Mouse (Mus musculus): ENCODE data around the gene Slc12a1. TPM values are rescaled to one million over a fixed set of nuclear protein-coding genes. Genes with fewer than 3 reads are reported as not detected.

Slc12a1 gene
- total RNA-seq, 2 experiments from 2014 or later = not detected

DNA sequence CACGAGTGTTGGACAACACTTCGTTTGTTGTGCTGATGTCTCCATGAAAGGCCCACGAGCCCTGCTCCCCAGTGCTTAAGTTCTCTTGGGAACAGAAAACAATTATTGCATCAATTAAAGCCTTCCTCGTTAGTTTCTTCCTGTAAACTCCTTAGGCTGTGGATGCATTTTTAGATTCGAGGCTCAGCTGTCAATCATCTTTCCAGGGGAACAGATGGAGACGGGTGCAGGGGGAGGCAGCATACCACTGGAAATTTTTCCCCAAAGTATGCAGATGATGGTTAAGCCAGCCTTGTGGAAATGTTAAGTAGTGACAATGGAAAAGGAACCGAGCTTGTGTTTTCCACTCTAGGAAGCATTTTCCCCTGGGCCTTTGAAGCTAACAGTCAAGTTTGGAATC, 44.5 kb downstream of the Slc12a1 start:
- no peak for ATAC-seq (replicated peaks; ENCODE audit: poor library complexity, severe bottlenecking)

DNA sequence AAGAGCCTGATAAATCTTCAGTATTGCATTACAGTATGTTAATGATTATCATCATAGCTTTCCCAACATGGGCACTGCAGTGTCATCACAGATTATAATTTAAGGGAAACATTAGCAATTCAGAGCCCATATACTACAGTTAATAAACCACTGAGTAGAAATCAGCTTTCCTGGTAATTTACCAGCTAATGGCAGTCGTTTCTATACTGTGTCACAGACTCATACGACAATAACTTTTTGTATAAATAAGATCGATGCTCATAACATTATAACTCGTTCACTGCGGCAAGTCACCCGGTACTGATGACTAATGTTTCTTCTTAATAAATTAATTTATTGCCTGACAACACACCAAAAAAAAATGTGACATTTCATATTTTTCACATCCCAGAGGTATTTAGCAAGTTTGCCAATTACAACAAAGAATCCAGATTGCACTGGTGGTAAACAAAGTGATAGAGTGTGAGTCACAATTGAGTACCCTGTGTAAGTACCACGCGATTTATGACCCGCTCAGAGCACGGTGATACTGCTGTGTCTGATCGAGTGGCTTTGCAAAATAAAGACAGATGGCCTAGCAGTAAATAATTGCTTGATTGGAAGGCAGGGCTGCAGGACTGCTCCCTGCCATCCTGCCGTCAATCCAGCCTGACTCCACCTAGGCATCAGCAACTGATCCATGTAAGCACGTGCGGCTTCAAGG, 56.7 kb downstream of the Slc12a1 start:
- no peak for ATAC-seq (replicated peaks; ENCODE audit: poor library complexity, severe bottlenecking)

DNA sequence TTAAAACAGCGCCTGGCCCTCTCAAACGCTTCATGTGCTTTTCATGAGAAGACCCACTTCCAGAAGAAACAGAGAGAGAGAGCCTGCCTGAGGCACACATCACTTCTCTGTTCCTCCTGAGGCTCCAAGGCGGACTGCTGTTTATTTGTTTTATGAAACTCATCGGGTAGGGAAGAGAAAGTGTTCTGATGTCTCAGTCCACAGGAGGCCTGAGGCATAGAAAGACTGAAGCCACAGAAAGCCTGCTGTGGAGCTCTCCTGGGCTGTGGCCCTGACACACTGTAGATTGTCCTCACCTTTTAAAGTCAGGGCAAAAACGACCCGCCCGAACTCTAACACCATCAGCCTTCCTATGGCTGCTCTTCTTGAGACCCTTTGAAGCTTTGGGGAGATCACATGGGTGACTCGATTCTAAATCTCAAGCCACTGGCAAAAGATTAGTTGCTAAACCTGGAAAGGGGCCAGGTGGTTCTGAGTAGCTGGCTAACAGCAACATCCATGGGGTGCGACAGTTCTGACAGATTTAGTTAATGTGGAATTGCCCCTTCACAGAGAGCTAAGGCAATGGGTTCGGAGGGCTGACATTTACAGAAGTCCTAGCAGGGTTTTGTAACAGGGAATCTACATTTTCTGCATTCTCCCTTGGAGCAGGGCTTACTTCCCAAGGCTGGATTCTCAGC, 59.7 kb downstream of the Slc12a1 start:
- ATAC-seq (replicated peaks; ENCODE audit: poor library complexity, severe bottlenecking) = no peak

DNA sequence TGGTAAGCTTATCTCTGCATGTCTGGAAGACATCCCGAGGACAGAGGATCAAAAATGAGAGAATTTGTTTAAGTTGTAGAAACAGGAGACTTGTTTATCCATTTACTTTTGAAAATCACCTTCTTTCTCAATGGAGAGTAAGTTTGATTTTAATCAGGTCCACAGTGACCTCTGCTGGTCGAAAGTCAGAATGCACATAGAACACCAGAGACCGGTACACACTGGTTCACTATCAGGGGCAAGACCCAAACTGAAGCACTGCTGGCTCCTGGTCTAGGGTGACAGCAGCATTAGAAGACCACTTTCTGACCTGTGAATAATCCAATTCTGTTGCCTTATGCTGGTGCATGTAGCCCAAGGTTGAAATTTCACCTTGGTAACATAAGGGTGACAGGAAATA, 62.3 kb downstream of the Slc12a1 start:
- peak; percentile 84 for ATAC-seq (replicated peaks; ENCODE audit: poor library complexity, severe bottlenecking)

DNA sequence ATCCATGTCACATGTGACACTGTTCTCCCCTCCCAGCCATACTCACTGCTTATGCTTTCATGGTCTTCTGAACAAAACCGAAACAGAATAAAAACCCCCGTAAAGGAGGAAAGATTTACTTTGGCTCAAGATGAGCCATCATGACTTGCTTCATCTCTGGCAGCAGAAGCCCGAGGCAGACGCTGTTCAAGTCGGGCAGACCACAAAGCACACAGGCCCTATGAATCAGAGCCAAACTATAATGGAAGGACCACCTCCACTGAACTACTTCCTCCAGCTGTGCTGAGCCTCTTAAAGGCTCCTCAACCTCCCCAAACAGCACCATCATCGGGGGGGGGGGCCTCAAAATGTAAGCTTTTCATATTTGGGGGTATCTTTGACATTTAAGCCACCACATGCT, 65.0 kb downstream of the Slc12a1 start:
- ATAC-seq (replicated peaks; ENCODE audit: poor library complexity, severe bottlenecking) = no peak; the same call in 1 of the 2 replicates

DNA sequence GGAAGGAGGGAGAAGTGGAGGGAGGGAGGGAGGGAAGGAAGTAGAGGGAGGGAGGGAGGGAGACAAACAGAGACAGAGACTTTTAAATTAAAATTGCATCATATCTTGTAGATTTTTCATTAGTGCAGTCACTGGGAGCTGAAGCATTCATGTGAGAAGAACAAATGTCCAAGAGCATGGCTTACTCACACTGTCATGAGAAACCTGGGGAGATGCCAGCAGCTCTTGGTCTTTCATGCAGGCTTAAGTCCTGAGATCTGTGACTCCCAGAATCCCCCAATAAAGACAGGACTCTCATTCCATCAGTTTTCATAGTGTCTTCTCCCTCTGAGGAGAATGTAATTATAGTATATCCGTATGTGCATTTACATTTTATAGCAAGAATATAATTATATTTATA, 66.3 kb downstream of the Slc12a1 start:
- ATAC-seq (replicated peaks; ENCODE audit: poor library complexity, severe bottlenecking) = no peak

DNA sequence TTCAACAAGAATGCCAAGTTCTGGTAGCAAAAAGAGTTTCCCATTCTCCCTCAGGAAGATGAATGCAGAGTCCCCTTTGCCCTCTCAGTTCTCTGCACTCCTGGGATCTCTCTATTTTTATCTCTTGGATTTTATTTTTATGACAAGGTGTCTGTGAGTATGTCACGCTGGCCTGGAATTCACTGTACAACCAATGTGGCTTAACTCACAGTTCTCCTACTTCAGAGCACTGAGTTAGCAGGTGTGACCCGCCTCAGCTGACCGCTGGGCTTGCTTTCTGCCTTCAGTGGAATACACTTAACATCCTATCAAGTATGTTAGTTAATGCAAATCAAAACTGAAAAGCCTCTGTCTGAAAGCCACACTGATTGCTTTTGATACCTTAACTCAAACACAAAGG, 67.0 kb downstream of the Slc12a1 start:
- no peak for ATAC-seq (replicated peaks; ENCODE audit: poor library complexity, severe bottlenecking)

DNA sequence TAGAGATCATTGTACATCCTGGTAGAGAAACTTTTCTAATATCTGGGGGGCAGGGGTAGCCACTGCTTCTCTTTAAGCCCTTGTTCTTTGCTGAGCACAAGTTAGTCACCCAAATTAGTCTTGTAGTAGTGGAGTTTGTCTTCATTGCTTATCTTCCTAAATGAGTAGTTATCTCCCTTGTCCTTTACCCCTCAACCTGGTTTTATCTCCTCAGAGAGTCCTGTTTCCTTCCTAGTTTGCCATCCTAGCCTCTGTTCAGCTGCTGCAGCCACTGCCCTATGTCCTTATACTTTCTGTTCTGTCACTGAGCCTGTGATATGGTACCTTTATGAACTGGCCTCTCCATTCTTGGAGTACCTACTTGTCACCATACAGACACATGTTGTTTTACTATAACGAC, 69.4 kb downstream of the Slc12a1 start:
- ATAC-seq (replicated peaks; ENCODE audit: poor library complexity, severe bottlenecking) = no peak

DNA sequence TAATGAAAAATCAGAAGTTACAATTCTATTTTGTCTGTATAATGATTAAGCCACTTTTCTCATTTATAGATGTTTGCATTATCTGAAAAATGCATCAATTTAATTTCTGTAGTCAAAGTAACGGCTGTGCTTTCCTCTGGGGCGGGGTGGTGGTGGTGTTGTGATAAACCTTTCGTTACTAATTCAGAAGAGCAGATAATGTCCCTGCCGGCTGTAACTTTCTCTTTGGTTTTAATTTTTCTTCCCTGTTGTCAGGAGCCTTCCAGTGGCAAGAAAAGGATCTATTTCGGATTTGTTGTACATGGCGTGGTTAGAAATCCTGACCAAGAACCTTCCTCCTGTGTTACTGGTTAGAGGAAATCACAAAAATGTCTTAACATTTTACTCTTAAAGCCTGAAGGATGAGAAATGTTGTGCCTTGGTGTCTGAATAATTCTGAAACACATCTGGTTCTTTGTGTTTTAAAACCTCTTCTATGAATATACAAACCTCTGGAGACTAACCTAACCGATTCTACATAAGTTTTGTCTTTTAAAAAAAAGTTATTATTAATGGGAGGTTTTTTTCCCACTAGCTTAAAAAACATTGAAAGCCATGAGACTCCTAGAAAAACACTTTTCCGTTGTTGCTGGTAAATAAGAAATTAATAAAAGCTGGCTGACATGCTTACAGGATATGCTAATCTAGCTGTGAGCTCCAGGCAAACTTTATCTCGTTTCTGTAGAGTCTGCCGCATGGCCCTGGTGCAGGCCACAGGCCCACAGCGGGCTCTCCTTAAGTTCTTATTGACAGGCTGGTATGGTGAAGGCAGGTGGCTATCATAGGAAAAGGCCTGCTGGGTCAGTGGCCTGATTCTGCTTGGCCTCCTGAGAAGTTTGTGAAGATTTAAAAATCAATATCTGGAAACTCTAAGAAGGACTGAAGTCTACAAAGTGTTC, 76.4 kb downstream of the Slc12a1 start:
- no peak for ATAC-seq (replicated peaks; ENCODE audit: poor library complexity, severe bottlenecking)

DNA sequence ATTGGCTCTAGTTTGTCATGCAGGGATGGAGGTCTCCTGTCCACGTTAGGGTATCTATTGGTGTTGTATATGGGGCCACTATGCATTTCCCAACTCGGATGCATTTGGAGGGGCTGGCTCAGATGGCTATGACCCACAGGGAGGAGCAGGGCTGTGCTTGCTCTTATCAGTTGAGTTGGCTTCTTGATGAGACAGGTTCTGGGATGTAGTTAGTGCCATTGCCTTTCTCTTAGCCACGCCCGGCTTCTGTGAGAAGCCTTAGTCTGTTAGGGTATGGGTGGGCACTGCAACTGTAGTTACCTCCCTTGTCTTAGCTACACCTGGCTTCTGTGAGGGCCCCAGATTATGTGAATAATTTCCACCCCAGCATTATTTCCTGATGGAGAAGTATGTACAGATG, 79.9 kb downstream of the Slc12a1 start:
- no peak for ATAC-seq (replicated peaks; ENCODE audit: poor library complexity, severe bottlenecking)

DNA sequence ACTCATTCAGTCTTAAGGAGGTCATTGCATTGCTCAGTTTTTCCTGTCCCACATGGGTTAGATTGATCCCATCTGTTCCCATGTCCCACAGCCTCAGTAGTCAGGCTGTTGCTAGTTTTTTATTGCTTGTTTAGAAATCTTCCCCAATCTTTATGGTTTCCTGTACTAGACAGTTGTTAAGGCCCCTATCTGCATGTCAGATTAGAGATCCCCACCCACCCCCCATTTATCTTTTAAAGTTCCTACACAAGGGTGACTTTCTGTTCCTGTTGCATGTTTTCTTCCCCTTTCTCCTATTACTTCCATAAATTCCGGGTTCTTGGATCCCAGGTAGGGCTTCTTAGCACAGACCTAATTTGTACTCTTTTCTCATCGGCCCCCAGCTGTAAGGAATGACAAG, 81.2 kb downstream of the Slc12a1 start:
- no peak for ATAC-seq (replicated peaks; ENCODE audit: poor library complexity, severe bottlenecking)

DNA sequence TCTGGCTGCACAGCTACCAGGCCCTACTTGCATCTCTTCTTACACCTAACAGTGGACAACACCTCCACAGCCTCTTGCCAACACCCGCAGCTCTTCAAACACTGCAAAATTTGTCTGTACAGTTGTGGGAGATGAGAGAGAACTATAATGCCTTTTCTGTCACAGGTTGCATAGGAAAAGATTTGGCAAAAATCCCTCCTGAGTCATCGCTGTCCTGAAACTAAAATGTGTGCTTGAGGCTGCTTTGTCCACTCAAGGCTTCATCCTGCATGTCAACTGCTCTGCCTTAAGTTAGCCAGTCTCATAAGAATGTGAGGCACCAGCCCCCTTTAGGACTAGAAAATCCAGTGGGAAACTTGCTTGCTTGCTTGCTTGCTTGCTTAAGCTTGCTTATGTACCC, 81.7 kb downstream of the Slc12a1 start:
- ATAC-seq (replicated peaks; ENCODE audit: poor library complexity, severe bottlenecking) = no peak

DNA sequence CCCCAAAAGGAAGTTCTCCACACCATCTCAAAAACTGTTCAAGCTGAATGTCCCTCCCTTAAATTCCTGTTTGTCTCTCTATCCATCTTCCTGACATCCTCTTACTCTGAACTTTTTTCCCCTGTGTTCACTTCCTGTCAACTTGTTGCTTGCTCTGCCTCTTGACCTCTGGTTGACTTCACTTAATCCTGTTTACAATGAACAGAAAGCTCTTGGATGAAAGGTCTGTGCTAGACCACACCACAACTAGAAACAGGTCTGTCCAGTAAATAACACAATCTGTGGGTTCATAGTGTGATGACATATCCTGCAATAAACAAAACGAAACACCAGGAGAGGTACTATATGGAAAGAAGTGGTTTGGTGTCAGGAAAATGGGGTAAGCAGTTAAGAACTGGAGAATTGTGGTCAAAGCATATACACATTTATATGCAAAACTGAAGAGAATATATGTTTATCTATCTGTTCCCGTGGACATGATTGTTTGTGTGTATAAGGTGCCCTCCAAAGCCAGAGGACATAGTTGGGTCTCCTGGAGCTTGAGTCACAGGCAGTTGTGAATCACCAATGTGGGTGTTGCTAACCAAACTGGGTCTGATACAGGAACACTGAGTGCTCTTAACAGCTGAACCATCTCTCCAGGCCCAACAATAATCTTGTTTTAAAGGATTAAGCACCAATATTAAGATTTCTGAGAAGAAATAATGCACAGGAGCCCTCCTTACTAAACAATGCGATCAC, 93.4 kb downstream of the Slc12a1 start:
- ATAC-seq (replicated peaks; ENCODE audit: poor library complexity, severe bottlenecking) = peak; percentile 42

DNA sequence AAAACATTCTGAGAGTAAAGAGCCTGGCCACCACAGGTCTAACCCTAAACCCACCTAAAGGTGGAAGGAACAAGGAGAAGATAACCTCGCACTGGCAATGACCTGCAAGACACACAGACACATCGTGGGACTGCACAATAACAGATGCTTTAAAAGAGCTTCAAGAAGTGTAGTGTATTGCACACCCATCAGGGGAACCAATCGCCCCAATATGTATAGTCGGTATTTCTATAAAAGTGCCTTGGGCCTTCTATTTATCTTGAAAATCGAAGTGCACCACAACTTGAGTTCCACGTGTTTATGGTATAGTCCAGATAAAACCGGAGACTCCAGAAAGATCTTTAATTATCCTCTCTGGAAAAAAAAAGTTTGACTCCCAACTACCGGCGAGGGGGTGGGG, 94.4 kb downstream of the Slc12a1 start:
- ATAC-seq (replicated peaks; ENCODE audit: poor library complexity, severe bottlenecking) = no peak

DNA sequence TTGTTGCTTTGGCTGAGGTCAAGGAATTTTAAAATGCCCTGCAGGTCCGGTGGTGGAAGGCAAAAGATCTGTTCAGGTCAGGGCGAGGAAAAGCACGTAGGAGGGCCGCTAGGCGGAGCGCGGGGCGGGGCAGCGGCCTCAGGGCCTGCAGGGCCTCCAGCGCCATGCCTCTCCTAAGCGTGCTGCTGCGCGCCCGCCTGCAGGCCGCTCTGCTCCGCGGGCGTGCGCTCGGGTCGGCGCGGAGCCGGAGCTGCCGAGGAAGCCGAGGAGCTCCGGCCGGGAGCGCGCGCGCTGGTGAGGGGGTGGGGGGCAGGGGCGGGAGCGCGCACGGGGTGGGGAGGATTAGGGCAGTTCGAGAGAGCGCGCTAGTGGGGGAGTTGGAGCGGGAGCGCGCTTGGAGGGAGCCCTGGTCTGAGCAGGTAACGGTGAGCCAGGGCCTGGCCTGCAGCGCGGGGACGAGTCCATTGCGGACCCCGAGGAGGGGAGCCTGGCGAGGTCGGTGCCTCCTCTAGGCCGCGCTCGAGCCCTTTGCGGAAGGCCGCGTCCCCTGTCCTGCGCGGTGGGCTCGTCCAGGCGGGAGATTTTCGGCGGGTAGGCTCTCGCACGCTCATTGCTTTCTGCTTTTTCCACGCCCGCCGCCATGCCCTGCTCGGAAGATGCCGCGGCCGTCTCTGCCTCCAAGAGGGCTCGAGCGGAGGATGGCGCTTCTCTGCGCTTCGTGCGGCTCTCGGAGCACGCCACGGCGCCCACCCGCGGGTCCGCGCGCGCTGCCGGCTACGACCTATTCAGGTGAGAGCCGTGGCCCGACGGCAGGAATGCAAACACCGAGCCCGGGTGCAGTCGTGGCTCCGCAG, 95.0 kb downstream of the Slc12a1 start, which contains the start of gene Dut:
Dut (plus strand) TSS at position 83 of the 854 bp plus-strand sequence.
- peak; percentile 86 for ATAC-seq (replicated peaks; ENCODE audit: poor library complexity, severe bottlenecking)

DNA sequence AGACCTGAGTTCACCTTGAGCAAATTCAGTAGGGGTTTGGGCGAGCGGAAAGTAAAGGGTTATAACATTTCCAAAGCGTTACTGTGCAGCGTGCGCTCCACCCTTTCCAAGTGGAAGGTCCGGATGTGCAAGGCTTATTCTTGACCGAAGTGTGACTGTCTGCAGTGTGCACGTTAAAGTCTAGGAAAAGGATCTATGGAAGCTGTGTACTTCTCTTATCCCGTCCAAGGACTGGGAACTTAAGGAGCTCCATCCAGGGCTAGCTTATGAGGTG, 95.6 kb downstream of the Slc12a1 start:
- ATAC-seq (replicated peaks; ENCODE audit: poor library complexity, severe bottlenecking) = no peak

DNA sequence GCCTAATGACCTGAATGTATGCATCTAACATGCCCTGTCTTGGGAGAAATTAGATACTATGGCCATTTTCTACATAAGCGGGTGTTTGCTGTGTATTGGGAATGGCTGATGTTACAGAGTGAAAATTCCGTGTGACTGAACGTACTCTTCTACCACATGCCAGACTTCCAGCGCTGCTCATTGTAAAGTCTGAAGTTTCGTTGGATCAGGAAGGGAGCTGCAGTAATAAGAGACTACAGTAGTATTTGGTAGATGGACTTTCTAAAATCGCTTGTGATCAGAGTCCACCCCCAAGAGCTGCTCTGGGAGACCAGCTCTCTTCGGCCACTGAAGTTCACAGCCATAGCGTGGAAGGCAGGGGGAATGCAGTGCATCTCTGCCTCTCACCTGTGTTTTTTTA, 96.0 kb downstream of the Slc12a1 start:
- ATAC-seq (replicated peaks; ENCODE audit: poor library complexity, severe bottlenecking) = no peak

DNA sequence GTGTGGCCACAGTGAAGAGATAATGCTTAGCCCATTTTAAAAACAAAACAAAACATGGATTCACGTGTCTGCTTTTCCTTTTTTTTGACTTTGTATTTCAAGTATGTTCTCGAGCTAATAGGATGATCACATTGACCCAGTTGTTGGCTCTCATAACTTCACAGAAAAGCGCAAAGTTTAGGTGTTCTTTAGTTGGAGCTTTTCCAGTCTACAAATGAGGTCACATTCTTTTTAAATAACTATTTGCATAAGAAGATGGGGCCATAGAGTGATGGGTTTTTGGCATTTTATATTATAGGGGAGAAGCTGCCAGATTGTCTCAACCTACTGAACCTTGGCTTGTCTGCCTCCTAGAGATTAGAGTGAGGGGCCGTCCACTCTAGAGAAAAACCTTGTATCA, 97.0 kb downstream of the Slc12a1 start:
- no peak for ATAC-seq (replicated peaks; ENCODE audit: poor library complexity, severe bottlenecking)

DNA sequence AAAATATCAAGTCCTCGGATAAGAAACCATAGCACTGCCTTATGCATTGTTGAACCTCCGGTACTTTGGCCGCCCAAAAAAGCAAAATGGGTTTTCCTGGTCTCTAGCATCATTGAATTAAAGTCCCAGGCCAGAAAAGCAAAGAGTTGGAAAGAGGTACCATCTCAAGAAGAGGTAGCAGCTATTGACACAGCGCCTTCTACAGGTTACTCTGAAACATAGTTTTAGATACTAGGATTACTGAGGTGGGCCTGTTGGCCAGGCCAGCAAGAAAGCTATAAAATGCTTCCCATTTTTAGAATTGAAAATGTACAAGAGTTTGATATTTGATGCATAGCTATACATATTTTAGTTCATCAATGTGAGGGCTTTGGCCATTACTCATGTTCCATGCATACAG, 97.6 kb downstream of the Slc12a1 start:
- ATAC-seq (replicated peaks; ENCODE audit: poor library complexity, severe bottlenecking) = no peak

DNA sequence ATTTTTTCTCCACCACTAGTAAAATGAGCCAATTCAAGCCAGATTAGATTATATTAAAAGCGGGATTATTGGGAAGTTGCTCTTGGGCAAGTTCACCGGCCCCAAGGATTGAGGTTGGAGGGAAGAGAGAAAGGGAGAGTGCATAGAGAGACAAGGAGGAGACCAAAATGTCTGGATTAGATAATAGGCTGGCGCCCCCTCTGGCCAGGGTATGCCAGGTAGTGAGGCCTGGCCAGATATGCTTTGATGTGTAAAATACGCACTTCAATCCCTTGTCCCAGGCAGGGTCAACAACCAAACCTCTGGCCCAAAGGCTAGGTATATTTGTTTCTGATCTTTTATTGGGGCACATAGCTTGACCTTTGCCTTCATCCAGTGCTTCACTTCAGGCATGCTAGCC, 99.5 kb downstream of the Slc12a1 start:
- ATAC-seq (replicated peaks; ENCODE audit: poor library complexity, severe bottlenecking) = 0 out of 2 replicates have a peak, but pooled peaks have one; percentile 13

All from granulocyte monocyte progenitor cell, adult 5-6 weeks (primary cell).